ENCODE assay signal across 8 mouse cellular contexts in the genomic region with DNA sequence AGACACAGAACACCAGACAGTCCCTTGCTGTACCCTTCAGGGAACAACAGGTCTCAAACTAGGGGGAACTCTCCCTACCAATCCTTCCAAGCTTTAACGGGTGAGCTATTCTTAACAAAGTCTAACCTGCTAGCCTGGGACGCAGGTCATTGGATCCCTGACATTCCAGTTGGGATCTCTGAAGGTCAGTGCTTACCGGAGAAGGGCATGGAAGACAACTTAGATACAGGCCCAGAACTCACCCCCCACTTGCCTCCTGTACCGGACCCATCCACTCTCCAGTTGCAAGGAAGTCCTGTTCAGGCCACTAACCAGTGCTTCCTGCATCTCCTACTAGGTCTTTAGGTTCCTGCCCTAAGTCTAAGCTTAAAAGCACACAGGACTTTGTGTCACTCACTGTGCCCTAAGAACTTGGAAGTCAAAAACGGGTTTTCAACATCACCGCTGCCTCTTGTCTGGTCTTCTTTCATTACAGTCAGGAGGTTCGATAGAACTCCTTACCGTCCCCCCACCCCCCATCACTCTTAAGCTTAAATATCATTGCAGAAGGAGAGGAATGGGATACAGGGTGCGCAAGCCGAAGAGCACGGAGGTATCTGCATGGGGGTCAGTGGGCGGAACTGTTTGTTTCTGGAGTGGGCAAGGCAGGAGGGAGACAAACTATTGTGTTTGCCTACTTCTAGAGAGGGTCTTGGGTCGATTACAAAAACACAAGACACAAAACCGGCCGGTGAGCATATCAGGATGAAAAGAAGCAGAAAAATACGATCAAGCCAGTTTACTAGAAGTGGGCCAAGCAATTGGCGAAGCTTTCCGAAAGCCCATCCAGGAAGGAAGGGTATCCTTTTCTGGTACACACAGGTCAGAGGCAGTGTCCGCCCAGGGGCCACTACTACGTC. TPM values are rescaled to one million over a fixed set of nuclear protein-coding genes. Genes with fewer than 3 reads are reported as not detected.
DNase-seq lines count a peak whose midpoint lies in the region; ATAC-seq and TF ChIP-seq lines count a peak whose summit lies in the region.

No protein-coding gene starts in this region.

- H3K4me1 ChIP-seq in lung, postnatal 0 days (ENCODE audit: insufficient read depth, low read depth, low read length) = peaks cover 6% of the 10 kb centered on the region; the same call in 1 of the 2 replicates
- no peaks in the 10 kb centered on the region for H3K4me1 ChIP-seq in lung, adult 2 months (ENCODE audit: control insufficient read depth, insufficient read depth, low read length)
- peaks cover 39% of the 10 kb centered on the region for H3K4me1 ChIP-seq in embryonic facial prominence, embryonic 15.5 days
- H3K4me1 ChIP-seq in kidney, postnatal 0 days (replicated peaks; ENCODE audit: insufficient read depth, low read length) = peaks cover 19% of the 10 kb centered on the region
- H3K4me1 ChIP-seq in neural tube, embryonic 15.5 days = peaks cover 38% of the 10 kb centered on the region

- TF ChIP-seq POLR2A in lung, adult 2 months (IDR thresholded peaks at IDR 0.05; ENCODE audit: borderline replicate concordance, extremely low read depth, low read depth, low read length) = no peak

- TF ChIP-seq EP300 in lung, postnatal 0 days (IDR thresholded peaks at IDR 0.05) = no peak

- H3K4me2 ChIP-seq in lung, postnatal 0 days (replicated peaks; ENCODE audit: low read depth, low read length) = peak overlapping the region; percentile 98
- peak overlapping the region; percentile 70 for H3K4me2 ChIP-seq in embryonic facial prominence, embryonic 15.5 days (replicated peaks)
- peak overlapping the region; percentile 91 for H3K4me2 ChIP-seq in kidney, postnatal 0 days (ENCODE audit: low read length)
- H3K4me2 ChIP-seq in neural tube, embryonic 15.5 days = peak overlapping the region; percentile 84

- no peak overlapping the region for H3K9ac ChIP-seq in lung, postnatal 0 days (replicated peaks; ENCODE audit: low read depth)
- H3K9ac ChIP-seq in embryonic facial prominence, embryonic 15.5 days = peak overlapping the region; percentile 50
- peak overlapping the region; percentile 88 for H3K9ac ChIP-seq in kidney, postnatal 0 days (ENCODE audit: low read depth, low read length)
- no peak overlapping the region for H3K9ac ChIP-seq in neural tube, embryonic 15.5 days (replicated peaks)

- H3K36me3 ChIP-seq in lung, postnatal 0 days (ENCODE audit: insufficient read depth, low read length) = no peaks in the 10 kb centered on the region
- H3K36me3 ChIP-seq in embryonic facial prominence, embryonic 15.5 days = no peaks in the 10 kb centered on the region
- no peaks in the 10 kb centered on the region for H3K36me3 ChIP-seq in kidney, postnatal 0 days (ENCODE audit: insufficient read depth, low read length)
- H3K36me3 ChIP-seq in neural tube, embryonic 15.5 days = no peaks in the 10 kb centered on the region

- H3K27me3 ChIP-seq in lung, postnatal 0 days (replicated peaks; ENCODE audit: insufficient read depth, low read length) = no peaks in the 10 kb centered on the region
- H3K27me3 ChIP-seq in embryonic facial prominence, embryonic 15.5 days = no peaks in the 10 kb centered on the region
- no peaks in the 10 kb centered on the region for H3K27me3 ChIP-seq in kidney, postnatal 0 days (ENCODE audit: insufficient read depth, low read length)
- H3K27me3 ChIP-seq in neural tube, embryonic 15.5 days (replicated peaks) = peaks cover 13% of the 10 kb centered on the region

- no peak for DNase-seq in lung, postnatal 0 days (ENCODE audit: low spot score)
- DNase-seq in lung, adult 2 months = no peak
- no peak for DNase-seq in kidney, postnatal 0 days (ENCODE audit: low spot score)
- DNase-seq in urinary bladder, postnatal 4 days (ENCODE audit: low spot score in 2 of 2) = no peak
- no peak for DNase-seq in ovary, postnatal 14 days (ENCODE audit: low spot score)

- no peaks in the 10 kb centered on the region for H3K9me3 ChIP-seq in lung, postnatal 0 days (ENCODE audit: low read length)
- no peaks in the 10 kb centered on the region for H3K9me3 ChIP-seq in embryonic facial prominence, embryonic 15.5 days (replicated peaks)
- H3K9me3 ChIP-seq in kidney, postnatal 0 days (replicated peaks; ENCODE audit: low read length) = no peaks in the 10 kb centered on the region
- H3K9me3 ChIP-seq in neural tube, embryonic 15.5 days (replicated peaks) = no peaks in the 10 kb centered on the region

- H3K4me3 ChIP-seq in lung, postnatal 0 days (ENCODE audit: low read depth, low read length) = no peak overlapping the region
- no peak overlapping the region for H3K4me3 ChIP-seq in lung, adult 2 months (replicated peaks; ENCODE audit: extremely low read depth, low read depth, low read length)
- H3K4me3 ChIP-seq in embryonic facial prominence, embryonic 15.5 days (replicated peaks) = peak overlapping the region; percentile 63
- H3K4me3 ChIP-seq in kidney, postnatal 0 days (replicated peaks; ENCODE audit: low read depth, low read length) = 0 out of 2 replicates have a peak overlapping the region, but pooled peaks have one; percentile 77
- peak overlapping the region; percentile 73 for H3K4me3 ChIP-seq in neural tube, embryonic 15.5 days (replicated peaks)

- no peak for TF ChIP-seq CTCF in lung, postnatal 0 days (IDR thresholded peaks at IDR 0.05)
- no peak for TF ChIP-seq CTCF in lung, adult 2 months (IDR thresholded peaks at IDR 0.05; ENCODE audit: insufficient read depth, low read length)
- TF ChIP-seq CTCF in kidney, postnatal 0 days (IDR thresholded peaks at IDR 0.05; ENCODE audit: low read depth) = no peak

- H3K27ac ChIP-seq in lung, postnatal 0 days (ENCODE audit: low read length) = no peak overlapping the region
- peak overlapping the region; percentile 94 for H3K27ac ChIP-seq in embryonic facial prominence, embryonic 15.5 days (replicated peaks)
- H3K27ac ChIP-seq in kidney, postnatal 0 days = peak overlapping the region; percentile 96
- no peak overlapping the region for H3K27ac ChIP-seq in neural tube, embryonic 15.5 days (replicated peaks)

- WGBS in lung, postnatal 0 days = 59% methylated on average over 20 of the region's 20 CpGs
- WGBS in lung, adult 2 months = 69% methylated on average over 20 of the region's 20 CpGs
- WGBS in embryonic facial prominence, embryonic 15.5 days = 45% methylated on average over 20 of the region's 20 CpGs
- WGBS in kidney, postnatal 0 days = 56% methylated on average over 20 of the region's 20 CpGs
- WGBS in neural tube, embryonic 15.5 days = 51% methylated on average over 20 of the region's 20 CpGs

- no peak for ATAC-seq in lung, postnatal 0 days
- no peak for ATAC-seq in embryonic facial prominence, embryonic 15.5 days (ENCODE audit: insufficient number of reproducible peaks, low FRiP score, low TSS enrichment, low read depth)
- ATAC-seq in kidney, postnatal 0 days (replicated peaks; ENCODE audit: low FRiP score, low read depth) = no peak
- no peak for ATAC-seq in neural tube, embryonic 15.5 days (ENCODE audit: low FRiP score)
- no peak for ATAC-seq in activated CD4-positive, CD25-positive, alpha-beta regulatory T cell, adult 4 months

RNA-seq across cellular contexts. Expression of a gene that starts 2.0 kb away (rescaled TPM):
- polyA plus RNA-seq in lung, postnatal 0 days (2015; fragmentation: Nextera tagmentation; extraction: Ambion mirVana) = 41.2 and 50.6 TPM in 2 replicates
- 57.9 and 73.2 TPM in 2 replicates for polyA plus RNA-seq in lung, adult 2 months (2012; rRNA removed)
- polyA plus RNA-seq in embryonic facial prominence, embryonic 15.5 days (2015; fragmentation: Nextera tagmentation; extraction: Ambion mirVana) = 185 and 195 TPM in 2 replicates
- 131 and 136 TPM in 2 replicates for polyA plus RNA-seq in kidney, postnatal 0 days (2015; fragmentation: Nextera tagmentation; extraction: Ambion mirVana)
- 129 and 207 TPM in 2 replicates for polyA plus RNA-seq in neural tube, embryonic 15.5 days (2015; fragmentation: Nextera tagmentation; extraction: Ambion mirVana)
- 10 to 100 TPM; 48.0 to 73.5 TPM for polyA plus RNA-seq in activated CD4-positive, CD25-positive, alpha-beta regulatory T cell, adult 4 months (2017; shearing (Covaris generic))

RNA-seq across cellular contexts. Expression of a gene that starts 11.2 kb away (rescaled TPM):
- 30.8 and 38.6 TPM in 2 replicates for polyA plus RNA-seq in lung, postnatal 0 days (2015; fragmentation: Nextera tagmentation; extraction: Ambion mirVana)
- polyA plus RNA-seq in lung, adult 2 months (2012; rRNA removed) = 42.4 and 44.2 TPM in 2 replicates
- 32.5 and 35.3 TPM in 2 replicates for polyA plus RNA-seq in embryonic facial prominence, embryonic 15.5 days (2015; fragmentation: Nextera tagmentation; extraction: Ambion mirVana)
- 34.5 and 35.6 TPM in 2 replicates for polyA plus RNA-seq in kidney, postnatal 0 days (2015; fragmentation: Nextera tagmentation; extraction: Ambion mirVana)
- 70.8 and 74.9 TPM in 2 replicates for polyA plus RNA-seq in neural tube, embryonic 15.5 days (2015; fragmentation: Nextera tagmentation; extraction: Ambion mirVana)
- 100 to 1,000 TPM in 1 of 2 experiments, 10 to 100 TPM in 1; 98.5 to 118 TPM for polyA plus RNA-seq in activated CD4-positive, CD25-positive, alpha-beta regulatory T cell, adult 4 months (2017; shearing (Covaris generic))

RNA-seq across cellular contexts. Expression of a gene that starts 33.1 kb away (rescaled TPM):
- not detected in 2 replicates for polyA plus RNA-seq in lung, postnatal 0 days (2015; fragmentation: Nextera tagmentation; extraction: Ambion mirVana)
- polyA plus RNA-seq in lung, adult 2 months (2012; rRNA removed) = 1.1 TPM in 2 replicates
- 0.72 and 0.85 TPM in 2 replicates for polyA plus RNA-seq in embryonic facial prominence, embryonic 15.5 days (2015; fragmentation: Nextera tagmentation; extraction: Ambion mirVana)
- polyA plus RNA-seq in kidney, postnatal 0 days (2015; fragmentation: Nextera tagmentation; extraction: Ambion mirVana) = 1.1 and 1.3 TPM in 2 replicates
- polyA plus RNA-seq in neural tube, embryonic 15.5 days (2015; fragmentation: Nextera tagmentation; extraction: Ambion mirVana) = 9.7 and 10.1 TPM in 2 replicates
- polyA plus RNA-seq in activated CD4-positive, CD25-positive, alpha-beta regulatory T cell, adult 4 months (2017; shearing (Covaris generic)) = under 1 TPM in 1 of 2 experiments, not detected in 1; 0.18 TPM

Comparison
In these comparisons a context has a peak if more than half of its experiments do, and no peak if none do; other contexts are left out.
1. H3K27ac ChIP-seq: peak in embryonic facial prominence, embryonic 15.5 days (single experiment) and kidney, postnatal 0 days (single experiment); none in lung, postnatal 0 days (single experiment) and neural tube, embryonic 15.5 days (single experiment).
2. H3K4me3 ChIP-seq: peak in embryonic facial prominence, embryonic 15.5 days (single experiment), kidney, postnatal 0 days (single experiment) and neural tube, embryonic 15.5 days (single experiment); none in lung, postnatal 0 days (single experiment) and lung, adult 2 months (single experiment).
3. H3K9ac ChIP-seq: peak in embryonic facial prominence, embryonic 15.5 days (single experiment) and kidney, postnatal 0 days (single experiment); none in lung, postnatal 0 days (single experiment) and neural tube, embryonic 15.5 days (single experiment).
4. Peak in every context shown above with its lines, with median percentiles within 50 percentile points of each other: H3K4me2 ChIP-seq.